Mouse (Mus musculus): ENCODE data around the gene Srsf3.
"Not testable (repeated sequence)": the region's sequence is repeated elsewhere in the genome, so short reads cannot be mapped to it uniquely, and the experiment has no call there.

Gene Srsf3

DNA sequence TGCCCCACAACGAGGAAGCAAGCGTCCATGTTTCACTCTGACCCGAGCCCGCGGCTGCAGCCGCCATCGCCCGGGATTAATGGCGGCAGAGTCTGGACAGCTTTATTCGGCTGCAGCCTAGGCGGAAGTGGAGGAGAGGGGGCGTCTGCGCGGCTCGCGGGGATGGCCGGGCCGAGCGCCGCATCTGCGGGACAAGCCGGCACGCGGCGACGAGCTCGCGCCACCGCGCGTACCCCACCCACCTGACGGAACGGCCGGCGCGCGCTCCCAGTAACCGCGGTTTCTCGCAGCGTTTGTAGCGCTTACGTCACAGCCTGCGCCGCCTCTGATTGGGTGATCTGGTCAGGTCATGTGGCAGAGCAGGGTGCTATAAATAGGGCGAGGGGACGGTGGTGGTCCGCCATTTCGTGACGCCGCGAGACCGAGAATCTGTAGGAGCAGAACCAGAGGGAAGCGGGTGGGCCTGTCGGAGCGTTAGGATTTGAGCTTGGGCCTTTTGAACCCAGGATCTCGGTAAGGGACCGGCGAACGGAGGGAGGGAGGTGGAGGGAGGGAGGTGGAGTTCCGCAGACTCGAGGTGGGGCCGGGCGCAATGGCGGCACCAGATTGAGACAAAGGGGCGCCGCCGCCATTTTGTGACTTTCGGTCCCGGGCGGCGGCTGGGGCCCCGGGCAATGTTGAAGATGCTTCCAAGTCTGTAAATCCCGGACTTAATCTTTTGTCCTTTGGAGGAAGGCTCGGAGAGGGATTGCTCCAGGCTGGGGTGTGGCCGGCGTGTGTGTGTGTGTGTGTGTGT is at the start of gene Srsf3:
Srsf3 (plus strand) TSS at position 355 of the 796 bp plus-strand sequence.
- peak; percentile 99 for DNase-seq

DNA sequence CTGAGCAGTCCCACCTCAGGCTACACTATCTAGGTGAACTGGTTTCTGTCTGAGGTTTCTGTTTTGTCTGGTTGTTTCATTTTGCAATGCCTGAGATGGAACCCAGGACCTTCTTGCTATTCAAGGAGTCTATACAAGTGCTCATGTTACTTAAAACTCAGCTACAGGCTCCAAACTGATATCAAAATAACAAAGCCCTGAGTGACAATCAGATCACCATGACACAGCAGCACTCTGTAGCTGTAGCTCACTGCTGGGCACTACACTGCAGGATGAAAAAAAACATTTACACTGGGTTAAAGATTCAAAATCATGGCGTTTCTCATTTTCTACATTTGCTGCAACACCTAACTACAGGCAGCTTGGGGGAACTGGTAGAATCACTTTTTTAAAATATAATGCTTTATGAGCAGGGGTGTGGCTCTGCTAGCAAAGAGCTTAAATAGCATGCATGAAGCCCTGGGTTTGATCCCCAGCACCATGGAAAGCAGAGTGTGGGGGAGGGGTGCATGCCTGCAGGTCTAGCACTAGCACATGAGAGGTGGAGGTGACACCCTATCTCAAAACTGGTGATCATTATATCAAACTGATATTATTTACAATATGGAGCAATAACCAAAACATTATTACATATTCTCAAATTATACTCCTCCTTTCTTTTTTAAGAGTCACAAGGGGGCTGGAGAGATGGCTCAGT is 47.6 kb upstream of the Srsf3 start:
- no peak for DNase-seq

DNA sequence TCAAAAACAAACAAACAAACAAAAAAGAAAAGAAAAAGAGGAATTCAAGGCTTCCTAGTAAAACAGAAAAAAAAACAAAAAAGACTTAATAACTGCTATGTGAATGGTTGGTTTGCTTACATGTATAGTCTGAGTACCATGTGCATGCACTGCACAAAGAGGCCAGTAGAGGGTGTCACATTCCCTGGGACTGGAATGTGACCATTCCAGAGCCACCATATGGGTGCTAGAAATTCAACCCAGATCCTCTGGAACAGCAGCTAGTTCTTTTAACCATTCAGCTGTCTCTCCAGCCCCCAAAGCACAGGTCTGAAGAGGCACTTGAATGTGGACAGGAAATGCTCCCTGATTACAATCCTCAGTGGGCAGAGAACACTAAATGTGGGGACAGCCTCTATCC is 45.6 kb upstream of the Srsf3 start:
- peak; percentile 49 for DNase-seq

GRCm38 (mm10) chr17:28987713-28988112 is 44.7 kb upstream of the Srsf3 start:
- peak; percentile 67 for DNase-seq

- DNase-seq, result no peak
Observed at GRCm38 (mm10) chr17:28988291-28988690, 44.1 kb upstream of the Srsf3 start.

DNA sequence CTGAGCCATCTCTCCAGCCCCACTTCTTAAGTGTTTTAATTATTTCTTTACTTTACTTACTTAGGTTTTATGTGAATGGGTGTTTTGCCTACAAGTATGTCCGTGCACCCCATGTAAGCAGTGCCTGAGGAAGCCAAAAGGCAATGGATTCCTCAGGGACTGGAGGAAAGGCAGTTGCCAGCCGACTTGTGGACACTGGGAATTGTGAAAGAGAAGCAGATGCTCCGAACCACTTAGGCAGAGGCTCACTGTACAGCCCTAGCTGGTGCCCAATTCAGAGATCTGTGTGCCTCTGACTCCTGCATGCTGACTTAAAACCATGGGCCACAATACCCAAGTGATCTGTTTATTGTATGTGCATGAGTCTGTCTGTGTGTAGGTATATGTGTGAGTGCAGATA is 43.4 kb upstream of the Srsf3 start:
- no peak for DNase-seq

GRCm38 (mm10) chr17:28990060-28990459 is 42.4 kb upstream of the Srsf3 start:
- no peak for DNase-seq

GRCm38 (mm10) chr17:28991286-28991685 is 41.1 kb upstream of the Srsf3 start:
- no peak for DNase-seq

GRCm38 (mm10) chr17:28992105-28992504 is 40.3 kb upstream of the Srsf3 start:
- DNase-seq, result peak; percentile 66

- DNase-seq, result not testable (repeated sequence)
Observed at GRCm38 (mm10) chr17:28993004-28993403, 39.4 kb upstream of the Srsf3 start.

- DNase-seq, result no peak
Observed at GRCm38 (mm10) chr17:28994615-28995014, 37.8 kb upstream of the Srsf3 start.

GRCm38 (mm10) chr17:29000465-29000864 is 32.0 kb upstream of the Srsf3 start:
- DNase-seq, result no peak

- DNase-seq, result no peak
Observed at GRCm38 (mm10) chr17:29003740-29004139, 28.7 kb upstream of the Srsf3 start.

- DNase-seq, result no peak
Observed at GRCm38 (mm10) chr17:29005002-29005401, 27.4 kb upstream of the Srsf3 start.

DNA sequence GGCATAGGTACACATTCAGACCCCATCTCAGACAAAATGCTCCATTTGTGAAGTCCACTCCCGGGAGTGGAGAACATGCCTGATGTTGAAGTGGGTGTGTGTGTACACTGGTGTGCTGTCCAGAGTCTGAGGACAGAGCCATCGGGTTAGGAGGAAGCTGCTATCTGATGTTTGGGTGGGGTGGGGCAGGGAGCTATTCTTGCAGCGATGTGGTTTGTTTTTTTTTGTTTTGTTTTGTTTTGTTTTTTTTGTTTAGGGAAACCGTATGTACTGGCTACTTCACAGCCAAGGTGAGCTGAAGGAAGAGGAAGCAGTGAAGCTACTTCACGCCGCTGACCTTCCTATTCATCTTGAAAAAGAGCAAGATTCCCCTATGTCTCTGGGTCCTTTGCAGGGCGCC is 25.6 kb upstream of the Srsf3 start:
- DNase-seq, result no peak

- no peak for DNase-seq
Observed at GRCm38 (mm10) chr17:29007243-29007640, 25.2 kb upstream of the Srsf3 start.

DNA sequence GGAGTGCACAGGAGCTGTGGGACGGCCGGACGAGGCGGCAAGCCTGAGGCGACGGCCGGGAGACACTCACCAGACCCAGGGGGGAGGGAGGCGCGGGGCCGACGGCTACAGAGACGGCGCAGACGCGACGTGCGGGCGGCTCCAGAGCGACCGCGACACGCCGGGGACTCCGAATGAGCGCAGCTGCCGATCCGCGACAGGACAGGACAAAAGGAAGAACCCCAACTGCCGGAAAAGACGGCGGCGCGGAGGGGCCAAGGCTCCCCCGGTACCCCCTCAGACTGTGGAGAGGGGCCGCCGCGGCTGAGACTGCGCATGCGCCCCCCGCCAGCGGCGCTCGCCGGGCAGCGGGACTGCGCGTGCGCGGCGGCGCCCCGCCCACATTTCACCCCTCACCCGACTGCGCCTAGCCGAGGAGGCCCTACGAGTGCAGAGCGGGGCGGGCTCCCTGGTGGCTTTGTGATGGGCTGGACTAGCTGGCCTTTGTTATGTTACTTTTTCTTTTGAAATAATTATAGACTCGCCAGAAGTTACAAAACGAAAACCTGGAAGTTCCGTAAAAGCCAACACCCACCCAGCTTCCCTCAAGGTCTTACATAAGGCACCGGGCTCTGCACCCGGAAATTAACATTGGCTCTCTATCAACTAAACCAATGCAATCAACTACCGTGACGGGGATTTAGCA is 24.6 kb upstream of the Srsf3 start, which contains the start of gene Stk38:
Stk38 (minus strand) TSS at position 355 of the 685 bp plus-strand sequence.
- peak; percentile 92 for DNase-seq

- no peak for DNase-seq
Observed at GRCm38 (mm10) chr17:29008326-29008650, 24.1 kb upstream of the Srsf3 start.

GRCm38 (mm10) chr17:29009181-29009580 is 23.2 kb upstream of the Srsf3 start:
- DNase-seq, result no peak

- no peak for DNase-seq
Observed at GRCm38 (mm10) chr17:29014235-29014634, 18.2 kb upstream of the Srsf3 start.

GRCm38 (mm10) chr17:29015638-29016037 is 16.8 kb upstream of the Srsf3 start:
- peak; percentile 65 for DNase-seq

GRCm38 (mm10) chr17:29016705-29017104 is 15.7 kb upstream of the Srsf3 start:
- DNase-seq, result no peak

DNA sequence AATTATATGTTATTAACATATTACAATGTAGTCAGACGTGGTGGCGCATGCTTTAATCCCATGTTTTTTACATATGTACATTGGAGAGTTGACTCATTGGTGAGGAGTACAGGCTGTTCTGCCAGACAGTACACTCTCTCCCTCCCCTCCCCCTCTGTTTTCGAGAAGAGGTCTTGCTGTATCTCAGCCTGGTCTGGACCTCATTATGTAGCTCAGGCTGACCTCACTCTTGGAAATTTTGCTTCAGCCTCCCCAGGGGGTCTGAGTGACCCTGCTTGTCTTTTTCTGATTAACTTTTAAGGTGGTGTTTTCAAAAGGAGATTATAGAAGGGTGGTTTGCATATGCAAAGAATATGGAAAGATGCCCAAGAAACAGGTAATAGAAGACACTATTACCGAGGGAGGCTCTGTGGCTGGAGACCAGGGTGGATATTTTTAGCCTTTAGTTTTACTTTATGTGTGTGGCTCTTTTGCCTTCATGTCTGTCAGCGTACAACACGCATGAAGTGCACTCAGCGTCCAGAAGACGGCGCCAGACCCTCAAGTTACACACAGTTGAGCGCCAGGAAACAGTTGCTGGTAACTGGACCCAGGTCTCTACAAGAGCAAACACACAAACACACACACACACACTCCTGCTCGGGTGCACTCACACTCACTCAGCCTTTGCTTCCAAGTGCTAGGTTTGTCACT is 14.0 kb upstream of the Srsf3 start:
- DNase-seq, result peak; percentile 38

All from lung, postnatal 10 days (tissue).